Mouse (Mus musculus) liver, postnatal 0 days (tissue): ENCODE results near the gene Adora3. TPM values are rescaled to one million over a fixed set of nuclear protein-coding genes. Genes with fewer than 3 reads are reported as not detected.

Source experiments
- ATAC-seq: fragments of 200-750 bp; cut with Nextera tagmentation; 2 replicates; pipeline ENCODE4 v1.8.0; 2017; ENCODE audit warnings: mild to moderate bottlenecking, moderate library complexity
- DNase-seq: peaks from one replicate; pipeline ENCODE4 v3.0.0-alpha.2; 2016
- H3K27ac ChIP-seq: fragments of 300-500 bp; sonication (generic); 2 replicates; pipeline ENCODE4 v1.5.1; 2014; ENCODE audit warnings: antibody characterized with exemption, moderate library complexity, mild to moderate bottlenecking, low read depth
- H3K27me3 ChIP-seq: fragments of 300-500 bp; sonication (generic); 2 replicates; pipeline ENCODE4 v1.6.1; 2014; ENCODE audit warnings: low read length, control low read depth, mixed read lengths; ENCODE audit not compliant: insufficient read depth
- H3K36me3 ChIP-seq: fragments of 300-500 bp; sonication (generic); replicated peaks from 2 replicates; pipeline ENCODE4 v1.6.1; 2014; ENCODE audit warnings: mild to moderate bottlenecking, control low read depth, low read length, moderate library complexity, mixed read lengths; ENCODE audit not compliant: insufficient read depth
- H3K4me1 ChIP-seq: fragments of 300-500 bp; sonication (generic); 2 replicates; pipeline ENCODE4 v1.6.1; 2014; ENCODE audit warnings: antibody characterized with exemption, mild to moderate bottlenecking, control low read depth; ENCODE audit not compliant: insufficient read depth
- H3K4me2 ChIP-seq: fragments of 300-500 bp; sonication (generic); 2 replicates; pipeline ENCODE4 v1.6.1; 2014; ENCODE audit warnings: low read depth, mild to moderate bottlenecking, low read length, moderate library complexity, mixed read lengths
- H3K4me3 ChIP-seq: fragments of 300-500 bp; sonication (generic); 2 replicates; pipeline ENCODE4 v1.5.1; 2014; ENCODE audit warnings: low read depth, low read length
- H3K9ac ChIP-seq: fragments of 300-500 bp; sonication (generic); replicated peaks from 2 replicates; pipeline ENCODE4 v1.6.1; 2014; ENCODE audit warnings: mild to moderate bottlenecking, moderate library complexity
- H3K9me3 ChIP-seq: fragments of 300-500 bp; sonication (generic); 2 replicates; pipeline ENCODE4 v1.6.1; 2016; ENCODE audit warnings: mild to moderate bottlenecking, control low read depth, low read length, mixed read lengths
- CTCF ChIP-seq: sonication (generic); IDR thresholded peaks from 2 replicates; pipeline ENCODE4 v1.5.1; 2016; ENCODE audit warnings: antibody characterized with exemption, low read depth
- EP300 ChIP-seq: IDR thresholded peaks from 2 replicates; pipeline ENCODE4 v1.6.1; 2016; ENCODE audit warnings: antibody characterized with exemption, low read depth, mild to moderate bottlenecking
- WGBS: fragments of 180-500 bp; shearing (Covaris S2); extraction: QIAGEN DNeasy Blood & Tissue Kit; methylation state at CpG from one replicate; pipeline ENCODE4 v1.1.7; 2014; ENCODE audit not compliant: insufficient replicate concordance; 5-methylcytosine and 5-hydroxymethylcytosine counted together
- polyA plus RNA-seq: library from polyadenylated mRNA; unstranded; fragments of >200 nt; fragmentation: Nextera tagmentation; extraction: Ambion mirVana; gene quantifications from 2 replicates; pipeline ENCODE4 v1.2.1, GENCODE M21; 2015

Gene Adora3
- polyA plus RNA-seq, 1 experiment from 2014 or later = 0.62 TPM

DNA sequence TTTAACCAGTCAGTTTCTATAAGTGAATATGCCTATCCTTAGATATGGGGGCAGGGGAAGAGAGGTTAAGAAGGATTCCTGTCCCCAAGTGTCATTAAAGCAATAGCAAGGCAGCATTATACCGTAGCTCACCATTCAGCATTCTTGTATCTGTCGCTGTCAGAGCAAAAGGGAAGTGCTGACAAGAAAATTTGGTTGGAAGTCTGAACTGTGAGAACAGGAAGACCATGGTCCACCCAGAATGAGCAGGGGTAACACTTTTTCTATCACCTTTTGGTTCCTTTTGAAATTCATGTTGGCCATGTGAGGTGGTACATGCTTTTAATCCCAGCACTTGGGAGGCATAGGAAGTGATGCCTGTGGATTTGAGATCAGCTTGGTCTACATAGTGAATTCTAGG lies 60.4 kb downstream of the Adora3 start:
- Histone ChIP-seq H3K27me3 (no peaks in the 10 kb centered on the region), H3K27ac (no peak overlapping the region), H3K4me3 (peak overlapping the region; percentile 35), H3K4me1 (no peaks in the 10 kb centered on the region; the same call in 1 of the 2 replicates), H3K9me3 (no peaks in the 10 kb centered on the region), H3K36me3 (0 out of 2 replicates have a peak, but pooled peaks cover 3% of the 10 kb centered on the region), H3K4me2 (peak overlapping the region; percentile 47), H3K9ac (no peak overlapping the region)
- ATAC-seq (no peak), DNase-seq (no peak)
- TF ChIP-seq EP300 (no peak), CTCF (no peak)
- 50% methylated on average over 2 of the region's 2 CpGs for WGBS

DNA sequence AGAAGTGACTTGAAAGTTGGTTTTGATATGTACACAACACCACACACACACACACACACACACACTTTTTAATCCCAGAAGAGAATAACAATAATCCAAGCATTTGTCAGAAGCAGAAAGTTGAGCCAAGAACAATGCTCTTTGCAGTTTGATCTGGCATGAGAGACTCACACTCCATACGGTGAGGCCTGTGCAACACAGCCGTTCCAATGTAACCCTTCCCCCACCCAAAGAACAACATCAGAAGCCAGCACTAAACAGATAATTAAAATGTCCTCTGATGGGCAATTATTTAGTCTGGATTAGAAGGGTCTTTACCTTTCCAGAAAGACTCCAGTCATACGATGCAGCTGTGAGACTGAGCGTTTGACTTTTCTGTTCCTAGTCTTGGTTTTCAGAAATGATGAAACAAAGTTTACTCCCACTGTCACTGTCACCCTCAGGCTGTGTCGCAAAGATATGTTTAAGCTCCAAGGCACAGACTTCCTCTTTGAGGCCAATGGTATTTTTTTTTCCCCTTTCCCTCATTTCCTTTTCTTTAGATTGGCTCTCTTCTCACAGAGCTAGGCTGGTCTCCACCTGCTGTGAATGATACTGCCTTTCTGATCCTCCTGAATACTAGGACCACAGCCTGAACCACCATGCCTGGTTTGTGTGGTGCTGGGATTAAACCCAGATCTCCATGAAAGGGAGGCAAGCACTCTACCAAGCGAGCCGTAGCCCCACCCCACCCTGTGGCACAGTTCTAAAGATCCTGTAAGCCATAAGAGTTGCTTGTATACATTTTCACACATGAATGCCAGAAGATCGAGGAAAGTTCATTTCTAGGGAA lies 61.8 kb downstream of the Adora3 start, which contains the start of gene I830077J02Rik:
Gene I830077J02Rik (minus strand): TSS at position 425 of the 832 bp plus-strand sequence.
- 36% methylated on average over 8 of the region's 8 CpGs for WGBS
- DNase-seq (no peak), ATAC-seq (peak; percentile 68)
- Histone ChIP-seq H3K9ac (peak within 1 kb of the TSS; percentile 26; the same call in 1 of the 2 replicates), H3K36me3 (peaks cover 5% of the 10 kb centered on the region; the same call in 1 of the 2 replicates), H3K4me3 (peak within 1 kb of the TSS; percentile 35), H3K9me3 (no peaks in the 10 kb centered on the region), H3K27ac (peak within 1 kb of the TSS; percentile 71), H3K27me3 (no peaks in the 10 kb centered on the region), H3K4me2 (peak within 1 kb of the TSS; percentile 47), H3K4me1 (no peaks in the 10 kb centered on the region; the same call in 1 of the 2 replicates)
- TF ChIP-seq CTCF = no peak
- TF ChIP-seq EP300 = no peak

DNA sequence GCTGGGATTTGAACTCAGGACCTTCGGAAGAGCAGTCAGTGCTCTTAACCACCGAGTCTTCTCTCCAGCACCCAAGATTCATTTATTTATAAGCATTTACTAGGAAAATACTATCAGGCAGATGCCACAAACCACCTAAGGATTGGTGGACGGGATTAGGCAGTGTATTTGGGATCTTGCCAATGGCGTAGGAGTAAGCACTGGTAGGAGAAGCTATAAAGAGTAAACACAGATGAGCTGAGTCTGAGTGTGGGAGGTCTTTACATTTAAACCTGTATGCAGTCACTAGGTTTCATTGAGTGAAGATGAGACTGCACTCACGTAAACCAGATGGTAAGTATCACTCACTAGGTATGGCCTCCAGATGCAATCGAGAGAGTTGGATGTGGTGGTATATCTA lies 63.3 kb downstream of the Adora3 start:
- DNase-seq = no peak
- Histone ChIP-seq H3K27ac (no peak overlapping the region), H3K4me2 (no peak overlapping the region), H3K36me3 (peaks cover 6% of the 10 kb centered on the region; the same call in 1 of the 2 replicates), H3K4me3 (no peak overlapping the region), H3K4me1 (no peaks in the 10 kb centered on the region; the same call in 1 of the 2 replicates), H3K27me3 (no peaks in the 10 kb centered on the region), H3K9ac (no peak overlapping the region), H3K9me3 (no peaks in the 10 kb centered on the region)
- WGBS = 91% methylated on average over 6 of the region's 6 CpGs
- TF ChIP-seq EP300 (no peak), CTCF (no peak)
- no peak for ATAC-seq

DNA sequence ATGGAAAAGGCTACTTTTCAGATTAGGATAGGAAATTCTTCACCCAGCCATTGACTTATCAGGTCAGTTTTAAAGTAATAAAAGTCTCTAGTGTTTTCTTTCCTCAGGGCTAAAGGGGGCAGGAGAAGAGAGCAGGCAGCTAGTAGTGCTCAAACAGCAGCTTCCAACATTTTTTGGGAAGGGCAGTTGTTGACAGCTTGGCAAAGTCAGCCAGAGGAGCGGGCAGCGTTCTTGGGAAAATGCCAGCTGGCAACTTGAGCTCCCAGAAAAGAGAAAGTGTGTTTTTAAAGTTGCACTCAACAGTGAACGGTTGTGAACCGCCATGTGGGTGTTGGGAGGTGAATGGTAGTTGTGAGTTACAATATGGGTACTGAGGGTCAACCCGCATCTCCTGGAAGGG lies 64.4 kb downstream of the Adora3 start:
- WGBS = 85% methylated on average over 5 of the region's 5 CpGs
- no peak overlapping the region for H3K4me3 ChIP-seq
- H3K36me3 ChIP-seq = peaks cover 6% of the 10 kb centered on the region; the same call in 1 of the 2 replicates
- H3K9me3 ChIP-seq = no peaks in the 10 kb centered on the region
- no peaks in the 10 kb centered on the region for H3K4me1 ChIP-seq
- ATAC-seq = no peak
- H3K9ac ChIP-seq = no peak overlapping the region
- no peaks in the 10 kb centered on the region for H3K27me3 ChIP-seq
- H3K27ac ChIP-seq = no peak overlapping the region
- DNase-seq = no peak
- H3K4me2 ChIP-seq = no peak overlapping the region
- no peak for TF ChIP-seq EP300
- TF ChIP-seq CTCF = no peak

DNA sequence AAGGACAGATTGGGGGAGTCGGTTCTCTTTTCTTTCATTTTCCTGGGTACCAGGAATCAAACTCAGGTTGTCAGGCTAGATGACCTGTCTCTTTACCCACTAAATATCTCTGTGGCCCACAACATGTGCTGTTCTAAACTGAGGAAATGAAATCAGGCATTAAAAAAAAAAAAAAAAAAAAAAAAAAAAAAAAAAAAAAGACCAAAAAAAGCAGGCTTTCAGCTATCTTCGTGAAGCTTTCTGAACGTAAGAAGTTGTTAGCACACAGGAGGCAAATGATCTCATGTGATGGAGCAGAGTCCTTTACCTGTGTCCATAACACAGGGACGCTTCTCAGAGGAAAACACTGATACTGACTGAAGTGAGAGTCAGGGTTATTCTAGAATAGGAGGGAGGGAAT lies 65.5 kb downstream of the Adora3 start:
- WGBS = 73% methylated on average over 4 of the region's 4 CpGs
- DNase-seq (no peak), ATAC-seq (no peak)
- Histone ChIP-seq H3K27ac (no peak overlapping the region), H3K4me1 (no peaks in the 10 kb centered on the region), H3K4me2 (no peak overlapping the region), H3K9me3 (no peaks in the 10 kb centered on the region), H3K36me3 (peaks cover 13% of the 10 kb centered on the region), H3K27me3 (no peaks in the 10 kb centered on the region), H3K9ac (no peak overlapping the region), H3K4me3 (no peak overlapping the region)
- TF ChIP-seq EP300 (no peak), CTCF (no peak)

DNA sequence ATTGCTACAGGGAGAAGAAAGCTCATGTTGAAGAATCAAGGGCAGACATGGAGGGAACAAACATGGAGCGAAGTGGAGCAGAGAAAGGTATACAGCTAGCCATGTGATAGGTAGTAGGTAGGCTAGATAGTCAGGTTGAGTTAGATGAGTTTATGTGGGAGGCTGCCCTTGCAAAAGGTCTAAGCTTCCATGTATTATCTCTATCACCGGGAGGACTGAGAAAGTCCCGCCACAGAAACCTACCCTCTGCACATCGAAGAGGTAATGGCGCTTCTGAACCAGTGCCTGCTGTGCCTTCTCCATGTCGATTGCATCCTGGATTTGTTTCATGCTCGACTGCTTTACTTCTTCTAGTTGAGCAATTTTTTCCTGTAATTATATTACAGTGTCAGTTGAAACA lies 80.7 kb downstream of the Adora3 start:
- TF ChIP-seq EP300 = no peak
- no peak for TF ChIP-seq CTCF
- Histone ChIP-seq H3K4me2 (no peak overlapping the region), H3K27ac (no peak overlapping the region), H3K4me3 (no peak overlapping the region), H3K9me3 (no peaks in the 10 kb centered on the region), H3K4me1 (peaks cover 2% of the 10 kb centered on the region; the same call in 1 of the 2 replicates), H3K36me3 (peaks cover 79% of the 10 kb centered on the region), H3K9ac (no peak overlapping the region), H3K27me3 (no peaks in the 10 kb centered on the region)
- 94% methylated on average over 7 of the region's 7 CpGs for WGBS
- ATAC-seq (no peak), DNase-seq (no peak)
